In the genomic region with DNA sequence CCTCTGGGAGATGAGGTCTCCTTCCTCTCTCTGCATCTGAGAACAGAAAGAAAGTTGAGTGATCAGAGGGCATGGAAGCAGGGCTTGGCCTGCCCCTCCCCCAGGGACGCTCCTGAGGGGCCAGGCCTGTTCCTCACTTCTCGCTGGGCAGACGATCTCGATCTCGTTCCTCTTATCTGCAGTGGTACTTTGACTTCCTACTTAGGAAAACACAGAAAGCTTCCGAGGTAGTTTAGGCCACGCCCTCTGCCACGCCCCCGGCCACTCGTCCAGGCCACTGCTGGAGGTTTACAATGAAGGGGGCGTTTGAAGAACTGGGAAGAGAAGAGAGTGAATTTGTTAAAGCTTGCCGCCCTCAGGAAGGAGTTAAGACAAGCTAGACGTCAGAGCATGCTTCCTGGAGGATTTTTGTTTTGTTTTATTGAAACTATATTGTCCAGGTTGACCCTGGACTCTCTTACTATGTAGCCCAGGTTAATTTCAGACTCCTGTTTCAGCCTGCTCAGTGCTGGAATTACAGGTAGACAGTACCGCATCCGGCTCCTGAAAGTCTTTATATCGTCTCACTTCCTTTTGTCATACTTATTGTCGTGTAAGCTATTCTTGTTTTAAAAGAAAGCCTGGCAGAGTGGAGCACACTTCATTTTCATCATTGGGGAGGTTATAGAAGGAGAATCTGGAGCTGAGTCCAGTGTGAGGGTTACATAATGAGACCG, we compare ENCODE assay signal across 8 mouse cellular contexts. TPM values are rescaled to one million over a fixed set of nuclear protein-coding genes. Genes with fewer than 3 reads are reported as not detected.
DNase-seq lines count a peak whose midpoint lies in the region; ATAC-seq and TF ChIP-seq lines count a peak whose summit lies in the region.

No protein-coding gene starts in this region.

- no peak overlapping the region for H3K9ac ChIP-seq in embryonic facial prominence, embryonic 15.5 days
- H3K9ac ChIP-seq in limb, embryonic 11.5 days (ENCODE audit: low read length), result no peak overlapping the region

- H3K9me3 ChIP-seq in embryonic facial prominence, embryonic 15.5 days (replicated peaks), result no peaks in the 10 kb centered on the region
- no peaks in the 10 kb centered on the region for H3K9me3 ChIP-seq in limb, embryonic 11.5 days (ENCODE audit: control insufficient read depth, low read length)
- H3K9me3 ChIP-seq in midbrain, embryonic 10.5 days (replicated peaks), result no peaks in the 10 kb centered on the region

- ATAC-seq in embryonic facial prominence, embryonic 15.5 days (ENCODE audit: insufficient number of reproducible peaks, low FRiP score, low TSS enrichment, low read depth), result no peak
- 0 out of 2 replicates have a peak, but pooled peaks have one; percentile 56 for ATAC-seq in limb, embryonic 11.5 days (ENCODE audit: insufficient number of reproducible peaks, low FRiP score, low TSS enrichment, low read depth)

- H3K36me3 ChIP-seq in testis, adult 2 months (ENCODE audit: control insufficient read depth, insufficient read depth, low read length), result no peaks in the 10 kb centered on the region
- H3K36me3 ChIP-seq in embryonic facial prominence, embryonic 15.5 days, result no peaks in the 10 kb centered on the region
- no peaks in the 10 kb centered on the region for H3K36me3 ChIP-seq in limb, embryonic 11.5 days (ENCODE audit: control insufficient read depth, insufficient read depth, low read length)
- H3K36me3 ChIP-seq in midbrain, embryonic 10.5 days, result no peaks in the 10 kb centered on the region
- H3K36me3 ChIP-seq in splenic B cell, adult 2 months (ENCODE audit: control insufficient read depth, insufficient read depth, low read length, poor library complexity, severe bottlenecking), result no peaks in the 10 kb centered on the region

- TF ChIP-seq POLR2A in testis, adult 2 months (IDR thresholded peaks at IDR 0.05; ENCODE audit: control insufficient read depth, low read depth, low read length), result no peak

- H3K27ac ChIP-seq in testis, adult 2 months (ENCODE audit: control insufficient read depth, insufficient read depth, low read depth, low read length), result no peak overlapping the region
- no peak overlapping the region for H3K27ac ChIP-seq in embryonic facial prominence, embryonic 15.5 days (replicated peaks)
- no peak overlapping the region for H3K27ac ChIP-seq in limb, embryonic 11.5 days (replicated peaks; ENCODE audit: low read depth, low read length)
- H3K27ac ChIP-seq in midbrain, embryonic 10.5 days (replicated peaks), result peak overlapping the region; percentile 59; the same call in 1 of the 2 replicates
- H3K27ac ChIP-seq in layer of hippocampus, adult 2 months, result no peak overlapping the region

- intact Hi-C loops in heart, postnatal 25 days (cut with DNase I), result no loop called here

- TF ChIP-seq CTCF in testis, adult 2 months (IDR thresholded peaks at IDR 0.05; ENCODE audit: control insufficient read depth, insufficient read depth, insufficient replicate concordance, low read depth, low read length), result no peak
- TF ChIP-seq CTCF in layer of hippocampus, adult 2 months (conservative IDR thresholded peaks at IDR 0.05), result no peak

- DNase-seq in testis, postnatal 14 days (ENCODE audit: low spot score), result no peak
- peak; percentile 12 for DNase-seq in heart, postnatal 25 days (ENCODE audit: low spot score)
- peak; percentile 66 for DNase-seq in limb, embryonic 11.5 days (ENCODE audit: low spot score)
- DNase-seq in midbrain, embryonic 10.5 days (ENCODE audit: low spot score), result peak; percentile 68
- DNase-seq in splenic B cell, adult 2 months (ENCODE audit: low read depth, low spot score), result peak; percentile 64
- DNase-seq in layer of hippocampus, adult 2 months (ENCODE audit: low spot score in 2 of 2), result no peak

- 19% methylated on average over 18 of the region's 18 CpGs for WGBS in embryonic facial prominence, embryonic 15.5 days
- 18% methylated on average over 18 of the region's 18 CpGs for WGBS in limb, embryonic 11.5 days
- WGBS in midbrain, embryonic 10.5 days, result 16% methylated on average over 18 of the region's 18 CpGs

- peak overlapping the region; percentile 32; the same call in 1 of the 2 replicates for H3K4me2 ChIP-seq in embryonic facial prominence, embryonic 15.5 days (replicated peaks)
- peak overlapping the region; percentile 40 for H3K4me2 ChIP-seq in limb, embryonic 11.5 days (ENCODE audit: low read depth, severe bottlenecking)

- H3K27me3 ChIP-seq in testis, adult 2 months (ENCODE audit: control insufficient read depth, insufficient read depth, low read length), result no peaks in the 10 kb centered on the region
- no peaks in the 10 kb centered on the region for H3K27me3 ChIP-seq in embryonic facial prominence, embryonic 15.5 days
- H3K27me3 ChIP-seq in limb, embryonic 11.5 days (ENCODE audit: control insufficient read depth, insufficient read depth, low read length), result no peaks in the 10 kb centered on the region
- H3K27me3 ChIP-seq in midbrain, embryonic 10.5 days (ENCODE audit: low read depth, poor library complexity, severe bottlenecking), result peaks cover 15% of the 10 kb centered on the region
- H3K27me3 ChIP-seq in splenic B cell, adult 2 months (ENCODE audit: control insufficient read depth, insufficient read depth, low read length, poor library complexity, severe bottlenecking), result no peaks in the 10 kb centered on the region

- peaks cover 10% of the 10 kb centered on the region for H3K4me1 ChIP-seq in testis, adult 2 months (ENCODE audit: control insufficient read depth, insufficient read depth, low read length)
- H3K4me1 ChIP-seq in embryonic facial prominence, embryonic 15.5 days, result peaks cover 32% of the 10 kb centered on the region
- H3K4me1 ChIP-seq in limb, embryonic 11.5 days (ENCODE audit: control insufficient read depth, insufficient read depth, low read length), result no peaks in the 10 kb centered on the region; the same call in 1 of the 2 replicates
- H3K4me1 ChIP-seq in midbrain, embryonic 10.5 days, result peaks cover 14% of the 10 kb centered on the region

- H3K4me3 ChIP-seq in testis, adult 2 months (ENCODE audit: control insufficient read depth, low read depth, low read length), result peak overlapping the region; percentile 79
- H3K4me3 ChIP-seq in embryonic facial prominence, embryonic 15.5 days (replicated peaks), result no peak overlapping the region
- peak overlapping the region; percentile 12; the same call in 1 of the 2 replicates for H3K4me3 ChIP-seq in limb, embryonic 11.5 days (ENCODE audit: low read depth, low read length)
- peak overlapping the region; percentile 45 for H3K4me3 ChIP-seq in midbrain, embryonic 10.5 days
- no peak overlapping the region for H3K4me3 ChIP-seq in layer of hippocampus, adult 2 months

RNA-seq across cellular contexts. Expression of a gene that starts 7.4 kb away (rescaled TPM):
- polyA plus RNA-seq in testis, adult 2 months (2012; rRNA removed), result 11.2 and 13.0 TPM in 2 replicates
- 15.3 and 15.9 TPM in 2 replicates for polyA plus RNA-seq in embryonic facial prominence, embryonic 15.5 days (2015; fragmentation: Nextera tagmentation; extraction: Ambion mirVana)
- total RNA-seq in heart, postnatal 25 days (2021), result 1 to 10 TPM; 2.9 to 3.0 TPM
- 15.5 and 17.8 TPM in 2 replicates for polyA plus RNA-seq in limb, embryonic 11.5 days (2014; fragmentation: Nextera tagmentation; extraction: Ambion mirVana)
- 16.7 and 16.9 TPM in 2 replicates for polyA plus RNA-seq in midbrain, embryonic 10.5 days (2016; fragmentation: Nextera tagmentation; extraction: Ambion mirVana)
- total RNA-seq in layer of hippocampus, adult 2 months (2021), result 1 to 10 TPM; 5.1 to 5.3 TPM

RNA-seq across cellular contexts. Expression of a gene that starts 7.6 kb away (rescaled TPM):
- 17.5 and 23.5 TPM in 2 replicates for polyA plus RNA-seq in testis, adult 2 months (2012; rRNA removed)
- 51.2 and 56.7 TPM in 2 replicates for polyA plus RNA-seq in embryonic facial prominence, embryonic 15.5 days (2015; fragmentation: Nextera tagmentation; extraction: Ambion mirVana)
- total RNA-seq in heart, postnatal 25 days (2021), result 1 to 10 TPM; 2.4 to 3.5 TPM
- 8.2 and 11.5 TPM in 2 replicates for polyA plus RNA-seq in limb, embryonic 11.5 days (2014; fragmentation: Nextera tagmentation; extraction: Ambion mirVana)
- polyA plus RNA-seq in midbrain, embryonic 10.5 days (2016; fragmentation: Nextera tagmentation; extraction: Ambion mirVana), result 2.3 and 2.6 TPM in 2 replicates
- under 1 TPM; 0.49 to 0.66 TPM for total RNA-seq in layer of hippocampus, adult 2 months (2021)

RNA-seq across cellular contexts. Expression of a gene that starts 30.4 kb away (rescaled TPM):
- 9.2 and 9.5 TPM in 2 replicates for polyA plus RNA-seq in testis, adult 2 months (2012; rRNA removed)
- 8.2 and 8.6 TPM in 2 replicates for polyA plus RNA-seq in embryonic facial prominence, embryonic 15.5 days (2015; fragmentation: Nextera tagmentation; extraction: Ambion mirVana)
- 1 to 10 TPM; 8.2 to 9.5 TPM for total RNA-seq in heart, postnatal 25 days (2021)
- 12.2 and 13.3 TPM in 2 replicates for polyA plus RNA-seq in limb, embryonic 11.5 days (2014; fragmentation: Nextera tagmentation; extraction: Ambion mirVana)
- 8.4 and 8.8 TPM in 2 replicates for polyA plus RNA-seq in midbrain, embryonic 10.5 days (2016; fragmentation: Nextera tagmentation; extraction: Ambion mirVana)
- total RNA-seq in layer of hippocampus, adult 2 months (2021), result 10 to 100 TPM; 22.9 to 24.8 TPM

RNA-seq across cellular contexts. Expression of a gene that starts 41.0 kb away (rescaled TPM):
- polyA plus RNA-seq in testis, adult 2 months (2012; rRNA removed), result 0.19 TPM in 1 of 2 replicates, not detected in the other
- 23.6 and 31.4 TPM in 2 replicates for polyA plus RNA-seq in embryonic facial prominence, embryonic 15.5 days (2015; fragmentation: Nextera tagmentation; extraction: Ambion mirVana)
- total RNA-seq in heart, postnatal 25 days (2021), result 1 to 10 TPM; 1.1 to 1.4 TPM
- 1.2 and 1.5 TPM in 2 replicates for polyA plus RNA-seq in limb, embryonic 11.5 days (2014; fragmentation: Nextera tagmentation; extraction: Ambion mirVana)
- polyA plus RNA-seq in midbrain, embryonic 10.5 days (2016; fragmentation: Nextera tagmentation; extraction: Ambion mirVana), result 1.2 and 1.9 TPM in 2 replicates
- total RNA-seq in layer of hippocampus, adult 2 months (2021), result 1 to 10 TPM; 1.6 to 2.4 TPM

RNA-seq across cellular contexts. Expression of a gene that starts 47.0 kb away (rescaled TPM):
- 4.2 and 4.8 TPM in 2 replicates for polyA plus RNA-seq in testis, adult 2 months (2012; rRNA removed)
- polyA plus RNA-seq in embryonic facial prominence, embryonic 15.5 days (2015; fragmentation: Nextera tagmentation; extraction: Ambion mirVana), result 17.9 and 20.1 TPM in 2 replicates
- 10 to 100 TPM; 13.7 to 14.9 TPM for total RNA-seq in heart, postnatal 25 days (2021)
- polyA plus RNA-seq in limb, embryonic 11.5 days (2014; fragmentation: Nextera tagmentation; extraction: Ambion mirVana), result 0.60 and 0.79 TPM in 2 replicates
- 0.09 and 0.17 TPM in 2 replicates for polyA plus RNA-seq in midbrain, embryonic 10.5 days (2016; fragmentation: Nextera tagmentation; extraction: Ambion mirVana)
- 1 to 10 TPM in 1 of 2 experiments, under 1 TPM in 1; 0.82 to 1.4 TPM for total RNA-seq in layer of hippocampus, adult 2 months (2021)

Comparison
In these comparisons a context has a peak if more than half of its experiments do, and no peak if none do; other contexts are left out.
1. H3K4me3 ChIP-seq: peak in testis, adult 2 months (single experiment), limb, embryonic 11.5 days (single experiment) and midbrain, embryonic 10.5 days (single experiment); none in embryonic facial prominence, embryonic 15.5 days (single experiment) and layer of hippocampus, adult 2 months (single experiment).
2. DNase-seq: peak in heart, postnatal 25 days (single experiment), limb, embryonic 11.5 days (single experiment), midbrain, embryonic 10.5 days (single experiment) and splenic B cell, adult 2 months (single experiment); none in testis, postnatal 14 days (single experiment) and layer of hippocampus, adult 2 months (0 of 2).